Mouse (Mus musculus) neural tube, embryonic 15.5 days (tissue): ENCODE results near the gene Armc10. TPM values are rescaled to one million over a fixed set of nuclear protein-coding genes. Genes with fewer than 3 reads are reported as not detected.

Experiments
- ATAC-seq: fragments of 200-750 bp; cut with Nextera tagmentation; 2 replicates; pipeline ENCODE4 v1.8.0; 2017; ENCODE audit warnings: mild to moderate bottlenecking, moderate TSS enrichment, moderate library complexity; ENCODE audit not compliant: low FRiP score
- H3K27ac ChIP-seq: fragments of 300-500 bp; sonication (generic); replicated peaks from 2 replicates; pipeline ENCODE4 v1.5.1; 2015; ENCODE audit warnings: mild to moderate bottlenecking, inconsistent platforms
- H3K27me3 ChIP-seq: fragments of 300-500 bp; sonication (generic); replicated peaks from 2 replicates; pipeline ENCODE4 v1.6.1; 2015; ENCODE audit warnings: inconsistent platforms
- H3K36me3 ChIP-seq: fragments of 300-500 bp; sonication (generic); 2 replicates; pipeline ENCODE4 v1.6.1; 2015; ENCODE audit warnings: inconsistent platforms
- H3K4me1 ChIP-seq: fragments of 300-500 bp; sonication (generic); 2 replicates; pipeline ENCODE4 v1.6.1; 2015; ENCODE audit warnings: inconsistent platforms
- H3K4me2 ChIP-seq: fragments of 300-500 bp; sonication (generic); 2 replicates; pipeline ENCODE4 v1.6.1; 2015; ENCODE audit warnings: inconsistent platforms, mild to moderate bottlenecking, moderate library complexity
- H3K4me3 ChIP-seq: fragments of 300-500 bp; sonication (generic); replicated peaks from 2 replicates; pipeline ENCODE4 v1.5.1; 2015; ENCODE audit warnings: mild to moderate bottlenecking, inconsistent platforms
- H3K9ac ChIP-seq: fragments of 300-500 bp; sonication (generic); replicated peaks from 2 replicates; pipeline ENCODE4 v1.6.1; 2015; ENCODE audit warnings: mild to moderate bottlenecking, inconsistent platforms
- H3K9me3 ChIP-seq: fragments of 300-500 bp; sonication (generic); replicated peaks from 2 replicates; pipeline ENCODE4 v1.6.1; 2016; ENCODE audit warnings: inconsistent platforms
- WGBS: fragments of 180-500 bp; shearing (Covaris S2); methylation state at CpG from one replicate; pipeline ENCODE4 v1.1.7; 2015; ENCODE audit warnings: mixed read lengths; 5-methylcytosine and 5-hydroxymethylcytosine counted together
- polyA plus RNA-seq: library from polyadenylated mRNA; unstranded; fragments of >200 nt; fragmentation: Nextera tagmentation; extraction: Ambion mirVana; gene quantifications from 2 replicates; pipeline ENCODE4 v1.2.1, GENCODE M21; 2015

Gene Armc10
- polyA plus RNA-seq, 1 experiment from 2014 or later = 44.2 TPM

DNA sequence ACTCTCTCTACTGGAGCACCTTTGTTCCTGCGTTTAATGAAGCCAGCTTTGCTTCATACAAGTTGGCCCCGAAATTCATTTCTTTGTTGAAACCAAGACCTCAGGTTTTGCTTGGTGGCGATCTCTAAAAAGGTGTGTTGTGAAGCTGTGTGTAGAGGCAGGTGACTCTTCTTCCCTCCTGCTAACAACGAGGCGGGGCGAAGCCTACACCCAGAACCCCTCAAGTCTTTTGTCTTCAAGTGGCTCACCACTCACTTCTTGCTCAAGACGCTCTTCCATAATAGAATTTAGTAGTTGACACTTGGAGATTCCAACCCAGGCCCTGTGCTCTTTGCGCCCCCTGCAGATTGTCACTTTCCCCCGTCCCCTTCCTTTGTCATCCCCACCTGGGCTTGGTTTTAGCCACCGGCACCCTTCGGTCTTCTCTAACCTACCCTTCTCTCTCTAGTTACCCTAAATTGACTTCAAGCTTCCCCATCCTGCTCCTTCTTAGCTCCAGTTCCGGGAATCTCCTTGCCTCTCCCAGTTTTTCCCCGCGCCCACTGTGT lies 648 bp upstream of the Armc10 start:
- H3K4me1 ChIP-seq = peaks cover 25% of the 10 kb centered on the region
- H3K9ac ChIP-seq = no peak overlapping the region; the same call in 1 of the 2 replicates
- no peaks in the 10 kb centered on the region for H3K9me3 ChIP-seq
- 13% methylated on average over 14 of the region's 14 CpGs for WGBS
- peak; percentile 22; the same call in 1 of the 2 replicates for ATAC-seq
- peaks cover 19% of the 10 kb centered on the region for H3K36me3 ChIP-seq
- no peaks in the 10 kb centered on the region for H3K27me3 ChIP-seq
- H3K27ac ChIP-seq = peak overlapping the region; percentile 82
- peak overlapping the region; percentile 73 for H3K4me2 ChIP-seq
- H3K4me3 ChIP-seq = peak overlapping the region; percentile 87

DNA sequence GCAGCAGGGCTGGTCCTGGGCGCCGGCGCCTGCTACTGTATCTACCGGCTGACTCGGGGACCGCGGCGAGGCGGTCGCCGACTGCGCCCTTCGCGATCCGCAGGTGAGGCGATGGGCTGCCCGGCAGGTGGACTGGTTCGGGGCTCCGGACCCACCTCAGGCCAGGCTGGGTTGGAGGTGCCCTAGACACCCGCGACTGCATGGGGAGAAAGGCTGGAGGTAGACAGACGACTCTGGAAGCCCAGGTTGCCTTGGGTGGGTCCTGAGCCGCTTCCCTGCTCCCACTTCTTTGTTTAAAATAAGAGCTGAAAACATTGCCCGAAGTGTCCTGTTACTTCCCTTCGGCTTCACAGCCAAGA lies 499 bp downstream of the Armc10 start:
- Histone ChIP-seq H3K4me1 (peaks cover 25% of the 10 kb centered on the region), H3K9me3 (no peaks in the 10 kb centered on the region), H3K9ac (peak overlapping the region; percentile 91), H3K27ac (peak overlapping the region; percentile 91), H3K36me3 (peaks cover 31% of the 10 kb centered on the region), H3K4me2 (peak overlapping the region; percentile 73), H3K4me3 (peak overlapping the region; percentile 87), H3K27me3 (no peaks in the 10 kb centered on the region)
- under 1% methylated on average over 25 of the region's 25 CpGs for WGBS
- ATAC-seq = no peak

- no peak overlapping the region for H3K27ac ChIP-seq
- 86% methylated on average over 2 of the region's 2 CpGs for WGBS
- no peak overlapping the region for H3K4me2 ChIP-seq
- no peak overlapping the region for H3K9ac ChIP-seq
- peaks cover 18% of the 10 kb centered on the region for H3K4me1 ChIP-seq
- no peaks in the 10 kb centered on the region for H3K9me3 ChIP-seq
- peaks cover 61% of the 10 kb centered on the region for H3K36me3 ChIP-seq
- no peak overlapping the region for H3K4me3 ChIP-seq
- no peaks in the 10 kb centered on the region for H3K27me3 ChIP-seq
- ATAC-seq = no peak
These were observed 5.1 kb downstream of the Armc10 start for GRCm38 (mm10) chr5:21650736-21651135.

- H3K9me3 ChIP-seq = no peaks in the 10 kb centered on the region
- H3K27me3 ChIP-seq = no peaks in the 10 kb centered on the region
- peaks cover 11% of the 10 kb centered on the region for H3K4me1 ChIP-seq
- 70% methylated on average over 7 of the region's 7 CpGs for WGBS
- H3K27ac ChIP-seq = no peak overlapping the region
- no peak overlapping the region for H3K9ac ChIP-seq
- peaks cover 66% of the 10 kb centered on the region for H3K36me3 ChIP-seq
- ATAC-seq = no peak
- no peak overlapping the region for H3K4me2 ChIP-seq
- H3K4me3 ChIP-seq = no peak overlapping the region
These were observed 6.4 kb downstream of the Armc10 start for GRCm38 (mm10) chr5:21651885-21652612.

DNA sequence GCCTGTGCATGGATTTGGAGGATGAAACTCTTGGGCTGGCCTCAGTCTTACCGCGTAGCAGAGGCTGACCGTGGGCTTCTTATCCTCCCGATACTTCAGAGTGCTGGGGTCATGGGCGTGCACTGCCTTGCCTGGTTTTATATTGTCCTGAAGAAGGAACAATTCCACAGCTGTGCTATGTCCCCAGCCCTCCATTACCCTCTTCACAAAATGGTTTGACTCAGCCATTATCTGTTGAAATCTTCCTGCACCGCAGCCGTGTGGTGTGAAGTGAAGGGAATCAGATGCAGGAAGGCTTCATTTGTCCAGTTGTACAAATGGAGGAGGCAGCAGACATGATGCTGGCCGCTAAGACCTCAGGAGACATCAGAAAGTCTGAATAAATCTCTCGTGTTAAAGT lies 11.3 kb downstream of the Armc10 start:
- no peaks in the 10 kb centered on the region for H3K9me3 ChIP-seq
- peaks cover 8% of the 10 kb centered on the region; the same call in 1 of the 2 replicates for H3K4me1 ChIP-seq
- 91% methylated on average over 9 of the region's 9 CpGs for WGBS
- no peak overlapping the region for H3K4me3 ChIP-seq
- H3K36me3 ChIP-seq = peaks cover 66% of the 10 kb centered on the region
- ATAC-seq = no peak
- no peaks in the 10 kb centered on the region for H3K27me3 ChIP-seq
- H3K9ac ChIP-seq = no peak overlapping the region
- no peak overlapping the region for H3K4me2 ChIP-seq
- H3K27ac ChIP-seq = no peak overlapping the region

GRCm38 (mm10) chr5:21658038-21658437 lies 12.4 kb downstream of the Armc10 start:
- ATAC-seq = no peak
- WGBS = 82% methylated on average over 6 of the region's 6 CpGs
- H3K9me3 ChIP-seq = no peaks in the 10 kb centered on the region

GRCm38 (mm10) chr5:21658623-21659395 lies 13.2 kb downstream of the Armc10 start:
- H3K9ac ChIP-seq = no peak overlapping the region
- peak; percentile 73 for ATAC-seq
- 49% methylated on average over 11 of the region's 11 CpGs for WGBS
- H3K36me3 ChIP-seq = peaks cover 63% of the 10 kb centered on the region
- H3K4me1 ChIP-seq = peaks cover 8% of the 10 kb centered on the region; the same call in 1 of the 2 replicates
- H3K27me3 ChIP-seq = no peaks in the 10 kb centered on the region
- H3K4me2 ChIP-seq = no peak overlapping the region
- no peaks in the 10 kb centered on the region for H3K9me3 ChIP-seq
- no peak overlapping the region for H3K27ac ChIP-seq
- H3K4me3 ChIP-seq = no peak overlapping the region

More at GRCm38 (mm10) chr5:21658038-21658437, 12.4 kb downstream of the Armc10 start:
- H3K27me3 ChIP-seq = no peaks in the 10 kb centered on the region
- H3K36me3 ChIP-seq = peaks cover 64% of the 10 kb centered on the region
- no peak overlapping the region for H3K27ac ChIP-seq
- H3K4me2 ChIP-seq = no peak overlapping the region
- no peak overlapping the region for H3K4me3 ChIP-seq
- H3K4me1 ChIP-seq = peaks cover 8% of the 10 kb centered on the region; the same call in 1 of the 2 replicates
- H3K9ac ChIP-seq = no peak overlapping the region

GRCm38 (mm10) chr5:21660850-21661249 lies 15.2 kb downstream of the Armc10 start:
- Histone ChIP-seq H3K4me1 (peaks cover 8% of the 10 kb centered on the region; the same call in 1 of the 2 replicates), H3K9ac (no peak overlapping the region), H3K9me3 (no peaks in the 10 kb centered on the region), H3K4me3 (no peak overlapping the region), H3K4me2 (no peak overlapping the region), H3K36me3 (peaks cover 62% of the 10 kb centered on the region), H3K27ac (no peak overlapping the region), H3K27me3 (no peaks in the 10 kb centered on the region)
- WGBS = 83% methylated on average over 6 of the region's 6 CpGs
- no peak for ATAC-seq

DNA sequence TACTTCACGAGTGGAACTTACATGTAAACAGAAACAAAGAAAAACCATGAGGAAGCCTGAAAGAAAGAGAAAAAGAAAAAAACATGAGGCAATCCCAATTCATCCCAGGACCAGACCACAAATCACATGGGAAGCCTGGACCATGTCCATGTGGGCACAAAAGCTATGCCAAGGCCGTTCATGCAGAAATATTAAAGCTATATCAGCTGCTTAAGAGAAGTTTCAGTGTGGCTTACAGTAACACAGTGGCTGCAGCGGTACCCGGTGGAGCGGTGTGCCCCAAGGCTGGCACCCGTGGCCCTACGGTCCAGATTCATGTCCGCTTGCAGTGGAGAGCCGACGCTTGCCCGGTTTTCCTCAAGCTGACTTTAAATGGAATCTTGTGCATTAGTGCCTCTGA lies 17.5 kb downstream of the Armc10 start:
- Histone ChIP-seq H3K36me3 (peaks cover 53% of the 10 kb centered on the region), H3K4me3 (no peak overlapping the region), H3K27ac (no peak overlapping the region), H3K9ac (no peak overlapping the region), H3K27me3 (no peaks in the 10 kb centered on the region), H3K4me1 (peaks cover 16% of the 10 kb centered on the region; the same call in 1 of the 2 replicates), H3K4me2 (no peak overlapping the region), H3K9me3 (no peaks in the 10 kb centered on the region)
- no peak for ATAC-seq
- WGBS = 86% methylated on average over 11 of the region's 11 CpGs

GRCm38 (mm10) chr5:21667191-21668137 lies 21.9 kb downstream of the Armc10 start:
- Histone ChIP-seq H3K36me3 (peaks cover 16% of the 10 kb centered on the region), H3K27ac (peak overlapping the region; percentile 7; the same call in 1 of the 2 replicates), H3K9me3 (no peaks in the 10 kb centered on the region), H3K9ac (no peak overlapping the region), H3K4me2 (no peak overlapping the region), H3K27me3 (no peaks in the 10 kb centered on the region), H3K4me1 (0 out of 2 replicates have a peak, but pooled peaks cover 8% of the 10 kb centered on the region), H3K4me3 (no peak overlapping the region)
- peak; percentile 55; the same call in 1 of the 2 replicates for ATAC-seq
- 36% methylated on average over 8 of the region's 8 CpGs for WGBS

- no peak overlapping the region for H3K27ac ChIP-seq
- no peak overlapping the region for H3K4me2 ChIP-seq
- H3K27me3 ChIP-seq = no peaks in the 10 kb centered on the region
- 0 out of 2 replicates have a peak, but pooled peaks cover 2% of the 10 kb centered on the region for H3K36me3 ChIP-seq
- WGBS = 89% methylated on average over 2 of the region's 2 CpGs
- no peak overlapping the region for H3K4me3 ChIP-seq
- no peak overlapping the region for H3K9ac ChIP-seq
- no peak for ATAC-seq
- peaks cover 12% of the 10 kb centered on the region; the same call in 1 of the 2 replicates for H3K4me1 ChIP-seq
- H3K9me3 ChIP-seq = no peaks in the 10 kb centered on the region
These were observed 23.7 kb downstream of the Armc10 start for GRCm38 (mm10) chr5:21669307-21669706.
